Mouse (Mus musculus): ENCODE results near the gene Spsb3.

GRCm38 (mm10) chr17:24878117-24878397, 8.4 kb upstream of the Spsb3 start:
- TF ChIP-seq POLR2A (IDR thresholded peaks at IDR 0.05; ENCODE audit: borderline replicate concordance, extremely low read depth, insufficient read depth, insufficient read length, poor library complexity, severe bottlenecking) (no peak), CTCF (IDR thresholded peaks at IDR 0.05; ENCODE audit: borderline replicate concordance, extremely low read depth, insufficient read depth, insufficient read length) (no peak)

Data from brain, embryonic 14.5 days (tissue).